Comparison of ENCODE assay signal across 8 mouse cellular contexts in genomic region chr9:121360327-121360954, GRCm38 (mm10).
DNase-seq lines count a peak whose midpoint lies in the region; ATAC-seq lines count a peak whose summit lies in the region.

No protein-coding gene starts in this region.

- WGBS in heart, embryonic 12.5 days: 24% methylated on average over 11 of the region's 12 CpGs
- WGBS in midbrain, embryonic 14.5 days: 5% methylated on average over 11 of the region's 12 CpGs

- no peaks in the 10 kb centered on the region for H3K9me3 ChIP-seq in heart, embryonic 12.5 days (replicated peaks)
- H3K9me3 ChIP-seq in midbrain, embryonic 14.5 days (ENCODE audit: control insufficient read depth, low read length): no peaks in the 10 kb centered on the region

- DNase-seq in left cerebral cortex, postnatal 10 days (ENCODE audit: extremely low spot score in 1 of 2, low spot score in 2 of 2): peak; percentile 61 to 69
- DNase-seq in left cerebral cortex, adult 11 months (ENCODE audit: low spot score): no peak
- peak; percentile 87 for DNase-seq in cerebellum, adult 9-10 months
- peak; percentile 82 for DNase-seq in left cerebral cortex, postnatal 4 days
- DNase-seq in midbrain, embryonic 14.5 days: peak; percentile 76
- peak; percentile 69 for DNase-seq in thymus, postnatal 25 days
- no peak for DNase-seq in kidney, postnatal 14 days

- H3K4me1 ChIP-seq in heart, embryonic 12.5 days (replicated peaks): peaks cover 59% of the 10 kb centered on the region
- peaks cover 20% of the 10 kb centered on the region for H3K4me1 ChIP-seq in midbrain, embryonic 14.5 days (ENCODE audit: control insufficient read depth, insufficient read depth, low read length)

- peak; percentile 64; the same call in 1 of the 2 replicates for ATAC-seq in heart, embryonic 12.5 days (ENCODE audit: insufficient number of reproducible peaks, low FRiP score)
- ATAC-seq in midbrain, embryonic 14.5 days (ENCODE audit: low FRiP score, low TSS enrichment): peak; percentile 79

- intact Hi-C loops in left cerebral cortex, postnatal 10 days (cut with DNase I): no loop called here
- intact Hi-C loops in left cerebral cortex, postnatal 4 days (cut with DNase I): no loop called here

- peak overlapping the region; percentile 73 for H3K27ac ChIP-seq in heart, embryonic 12.5 days (ENCODE audit: poor library complexity, severe bottlenecking)
- H3K27ac ChIP-seq in midbrain, embryonic 14.5 days (replicated peaks; ENCODE audit: low read depth, low read length): peak overlapping the region; percentile 90

- no peaks in the 10 kb centered on the region for H3K27me3 ChIP-seq in heart, embryonic 12.5 days (replicated peaks)
- no peaks in the 10 kb centered on the region for H3K27me3 ChIP-seq in midbrain, embryonic 14.5 days (ENCODE audit: control insufficient read depth, insufficient read depth, low read length)

- H3K36me3 ChIP-seq in heart, embryonic 12.5 days: peaks cover 22% of the 10 kb centered on the region
- H3K36me3 ChIP-seq in midbrain, embryonic 14.5 days (ENCODE audit: control insufficient read depth, insufficient read depth, low read length): peaks cover 9% of the 10 kb centered on the region; the same call in 1 of the 2 replicates

- H3K4me3 ChIP-seq in heart, embryonic 12.5 days: no peak overlapping the region
- H3K4me3 ChIP-seq in midbrain, embryonic 14.5 days (replicated peaks; ENCODE audit: low read depth, low read length): no peak overlapping the region

- H3K4me2 ChIP-seq in heart, embryonic 12.5 days: peak overlapping the region; percentile 41
- H3K4me2 ChIP-seq in midbrain, embryonic 14.5 days (ENCODE audit: low read length): peak overlapping the region; percentile 34

- H3K9ac ChIP-seq in heart, embryonic 12.5 days: peak overlapping the region; percentile 49
- H3K9ac ChIP-seq in midbrain, embryonic 14.5 days (replicated peaks; ENCODE audit: low read length): peak overlapping the region; percentile 31; the same call in 1 of the 2 replicates

Comparison
In these comparisons a context has a peak if more than half of its experiments do, and no peak if none do; other contexts are left out.
1. DNase-seq: peak in left cerebral cortex, postnatal 10 days (2 of 2), cerebellum, adult 9-10 months (single experiment), left cerebral cortex, postnatal 4 days (single experiment), midbrain, embryonic 14.5 days (single experiment) and thymus, postnatal 25 days (single experiment); none in left cerebral cortex, adult 11 months (single experiment) and kidney, postnatal 14 days (single experiment).